Mouse (Mus musculus): ENCODE measurements around the gene Setx.

- TF ChIP-seq CTCF (IDR thresholded peaks at IDR 0.05; ENCODE audit: borderline replicate concordance, control insufficient read depth, extremely low read depth, insufficient read depth, low read length, poor library complexity) (no peak), POLR2A (IDR thresholded peaks at IDR 0.05; ENCODE audit: control insufficient read depth, extremely low read depth, insufficient read depth, low read length, poor library complexity) (no peak)
These were observed 70.0 kb downstream of the Setx start for GRCm38 (mm10) chr2:29193819-29194546.
